Mouse (Mus musculus): ENCODE results near the gene Nqo1. TPM values are rescaled to one million over a fixed set of nuclear protein-coding genes. Genes with fewer than 3 reads are reported as not detected.

Nqo1 gene
- total and polyA plus RNA-seq, 3 experiments: 0.94 to 23.8 (median 1.9) TPM

GRCm38 (mm10) chr8:107396106-107396670, 6.8 kb downstream of the Nqo1 start:
- H3K27ac ChIP-seq (ENCODE audit: insufficient read depth, low read depth): no peak overlapping the region
- H3K4me2 ChIP-seq (ENCODE audit: insufficient read depth, low read depth, poor library complexity, severe bottlenecking): no peak overlapping the region
- H3K27me3 ChIP-seq (replicated peaks): no peaks in the 10 kb centered on the region
- TF ChIP-seq ETS1 (conservative IDR thresholded peaks at IDR 0.05; ENCODE audit: low read depth, low read length): no peak
- no peak for TF ChIP-seq SMC3 (IDR thresholded peaks at IDR 0.05; ENCODE audit: low read depth, low read length)
- no peak for TF ChIP-seq MAFK (IDR thresholded peaks at IDR 0.05; ENCODE audit: insufficient replicate concordance, low read length)
- TF ChIP-seq ZKSCAN1 (IDR thresholded peaks at IDR 0.05; ENCODE audit: borderline replicate concordance, low read depth, low read length): no peak
- TF ChIP-seq ZMIZ1 (IDR thresholded peaks at IDR 0.05; ENCODE audit: low read depth, low read length): no peak
- no peak for TF ChIP-seq MAX (IDR thresholded peaks at IDR 0.05; ENCODE audit: low read length)
- TF ChIP-seq JUN (IDR thresholded peaks at IDR 0.05; ENCODE audit: insufficient read depth, low read depth, low read length): no peak
- dilution Hi-C loops (cut with MboI; ENCODE audit: extremely low pct_ligation_motif_present, extremely low pct_unique_long_range_greater_than_20kb, low sequenced_read_pairs) (no loop called here), in situ Hi-C loops (cut with MboI; ENCODE audit: low pct_ligation_motif_present, low pct_unique_long_range_greater_than_20kb, low sequenced_read_pairs) (no loop called here)
- H3K4me1 ChIP-seq (ENCODE audit: control insufficient read depth in 1 of 2, insufficient read depth in 2 of 2): peaks cover 5 to 24% of the 10 kb centered on the region in 2 experiments; a peak in 3 of 4 replicates
- peaks cover 0 to under 1% of the 10 kb centered on the region in 2 experiments for H3K36me3 ChIP-seq (replicated peaks in 1 of 2; ENCODE audit: control insufficient read depth in 1 of 2, insufficient read depth in 1 of 2, low read length in 1 of 2)
- no peaks in the 10 kb centered on the region for H3K79me2 ChIP-seq (replicated peaks; ENCODE audit: control insufficient read depth, extremely low read depth, insufficient read depth, poor library complexity, severe bottlenecking)
- no peaks in the 10 kb centered on the region for H3K9me3 ChIP-seq (replicated peaks; ENCODE audit: low read length)
- no peak overlapping the region for H3K9ac ChIP-seq (ENCODE audit: insufficient read depth, low read depth)
- H3K4me3 ChIP-seq (replicated peaks in 1 of 3; ENCODE audit: low read depth in 2 of 3, low read length in 2 of 3, poor library complexity in 1 of 3): no peak overlapping the region
- DNase-seq (ENCODE audit: extremely low read depth): no peak

- peaks cover 5 to 20% of the 10 kb centered on the region in 2 experiments; a peak in 3 of 4 replicates for H3K4me1 ChIP-seq (ENCODE audit: control insufficient read depth in 1 of 2, insufficient read depth in 2 of 2)
- TF ChIP-seq MYC (IDR thresholded peaks at IDR 0.05; ENCODE audit: low read depth, low read length) (no peak), SIN3A (IDR thresholded peaks at IDR 0.05; ENCODE audit: low read length) (no peak), ELF1 (IDR thresholded peaks at IDR 0.05; ENCODE audit: low read depth, low read length) (no peak), GABPA (IDR thresholded peaks at IDR 0.05; ENCODE audit: insufficient replicate concordance, low read depth, low read length) (no peak), CHD2 (IDR thresholded peaks at IDR 0.05; ENCODE audit: low read length) (no peak), BHLHE40 (IDR thresholded peaks at IDR 0.05; ENCODE audit: low read depth, low read length) (no peak)
- DNase-seq (ENCODE audit: extremely low read depth): no peak
- no peak overlapping the region for H3K9ac ChIP-seq (ENCODE audit: insufficient read depth, low read depth)
- H3K36me3 ChIP-seq (replicated peaks in 1 of 2; ENCODE audit: control insufficient read depth in 1 of 2, insufficient read depth in 1 of 2, low read length in 1 of 2): peaks cover 0 to 5% of the 10 kb centered on the region in 2 experiments
- no peak overlapping the region for H3K4me2 ChIP-seq (ENCODE audit: insufficient read depth, low read depth, poor library complexity, severe bottlenecking)
- no peaks in the 10 kb centered on the region for H3K27me3 ChIP-seq (replicated peaks)
- in situ Hi-C loops (cut with MboI; ENCODE audit: low pct_ligation_motif_present, low pct_unique_long_range_greater_than_20kb, low sequenced_read_pairs): no loop called here
- no peak overlapping the region for H3K4me3 ChIP-seq (replicated peaks in 1 of 3; ENCODE audit: low read depth in 2 of 3, low read length in 2 of 3, poor library complexity in 1 of 3)
- H3K9me3 ChIP-seq (replicated peaks; ENCODE audit: low read length): no peaks in the 10 kb centered on the region
- H3K79me2 ChIP-seq (replicated peaks; ENCODE audit: control insufficient read depth, extremely low read depth, insufficient read depth, poor library complexity, severe bottlenecking): no peaks in the 10 kb centered on the region
- dilution Hi-C loops (cut with MboI; ENCODE audit: extremely low pct_ligation_motif_present, extremely low pct_unique_long_range_greater_than_20kb, low sequenced_read_pairs): no loop called here
- no peak overlapping the region for H3K27ac ChIP-seq (ENCODE audit: insufficient read depth, low read depth)
Measured at GRCm38 (mm10) chr8:107395397-107395796, 7.6 kb downstream of the Nqo1 start.

- Histone ChIP-seq H3K27me3 (replicated peaks) (no peaks in the 10 kb centered on the region), H3K4me3 (replicated peaks in 1 of 3; ENCODE audit: low read depth in 2 of 3, low read length in 2 of 3, poor library complexity in 1 of 3) (no peak overlapping the region), H3K9me3 (replicated peaks; ENCODE audit: low read length) (no peaks in the 10 kb centered on the region), H3K36me3 (replicated peaks in 1 of 2; ENCODE audit: control insufficient read depth in 1 of 2, insufficient read depth in 1 of 2, low read length in 1 of 2) (peaks cover 0 to 7% of the 10 kb centered on the region in 2 experiments), H3K9ac (ENCODE audit: insufficient read depth, low read depth) (no peak overlapping the region), H3K27ac (ENCODE audit: insufficient read depth, low read depth) (no peak overlapping the region), H3K79me2 (replicated peaks; ENCODE audit: control insufficient read depth, extremely low read depth, insufficient read depth, poor library complexity, severe bottlenecking) (no peaks in the 10 kb centered on the region), H3K4me2 (ENCODE audit: insufficient read depth, low read depth, poor library complexity, severe bottlenecking) (no peak overlapping the region), H3K4me1 (ENCODE audit: control insufficient read depth in 1 of 2, insufficient read depth in 2 of 2) (peaks cover 3 to 4% of the 10 kb centered on the region in 2 experiments; a peak in 1 of 4 replicates)
- dilution Hi-C loops (cut with MboI; ENCODE audit: extremely low pct_ligation_motif_present, extremely low pct_unique_long_range_greater_than_20kb, low sequenced_read_pairs) (no loop called here), in situ Hi-C loops (cut with MboI; ENCODE audit: low pct_ligation_motif_present, low pct_unique_long_range_greater_than_20kb, low sequenced_read_pairs) (no loop called here)
- no peak for DNase-seq (ENCODE audit: extremely low read depth)
- TF ChIP-seq NELFE (IDR thresholded peaks at IDR 0.05; ENCODE audit: low read depth, low read length) (no peak), KAT2A (IDR thresholded peaks at IDR 0.05; ENCODE audit: insufficient replicate concordance, low read length) (no peak), JUN (IDR thresholded peaks at IDR 0.05; ENCODE audit: insufficient read depth, low read depth, low read length) (no peak), ZC3H11A (IDR thresholded peaks at IDR 0.05; ENCODE audit: low read depth, low read length) (no peak), JUND (conservative IDR thresholded peaks at IDR 0.05; ENCODE audit: low read depth, low read length) (no peak), UBTF (IDR thresholded peaks at IDR 0.05; ENCODE audit: low read depth, low read length) (no peak), MEF2A (IDR thresholded peaks at IDR 0.05; ENCODE audit: borderline replicate concordance, low read depth, low read length) (no peak)
Measured at GRCm38 (mm10) chr8:107391136-107391516, 11.9 kb downstream of the Nqo1 start.

Measured in CH12.LX (cell line).